Comparison of ENCODE assay signal across 8 mouse cellular contexts in genomic region chr4:141387093-141387784, GRCm38 (mm10). TPM values are rescaled to one million over a fixed set of nuclear protein-coding genes. Genes with fewer than 3 reads are reported as not detected.
A peak's percentile ranks its signal among the peaks of the same experiment; 100 is the strongest.
DNase-seq lines count a peak whose midpoint lies in the region; ATAC-seq and TF ChIP-seq lines count a peak whose summit lies in the region.

No protein-coding gene starts in this region.

- H3K27me3 ChIP-seq in lung, postnatal 0 days (replicated peaks; ENCODE audit: insufficient read depth, low read length), result peaks cover 6% of the 10 kb centered on the region; the same call in 1 of the 2 replicates

- H3K4me2 ChIP-seq in lung, postnatal 0 days (replicated peaks; ENCODE audit: low read depth, low read length), result no peak overlapping the region

- H3K4me3 ChIP-seq in lung, postnatal 0 days (ENCODE audit: low read depth, low read length), result no peak overlapping the region

- no peak overlapping the region for H3K27ac ChIP-seq in lung, postnatal 0 days (ENCODE audit: low read length)

- DNase-seq in CD4-positive helper T cell, adult 2 months (ENCODE audit: low read depth, low spot score), result peak; percentile 62
- DNase-seq in MN1 (ENCODE audit: low spot score), result peak; percentile 78
- peak; percentile 87 to 88 for DNase-seq in cerebellum, postnatal 10 days
- DNase-seq in frontal cortex, postnatal 25 days (ENCODE audit: low spot score in 2 of 2), result peak; percentile 70 to 77
- peak; percentile 83 to 92 for DNase-seq in kidney, postnatal 36 days
- DNase-seq in lung, postnatal 0 days (ENCODE audit: low spot score), result peak; percentile 82
- peak; percentile 81 for DNase-seq in retina, postnatal 1 day
- DNase-seq in urinary bladder, postnatal 25 days (ENCODE audit: low spot score), result peak; percentile 74

- WGBS in lung, postnatal 0 days, result 15% methylated on average over 5 of the region's 5 CpGs

- no peaks in the 10 kb centered on the region for H3K36me3 ChIP-seq in lung, postnatal 0 days (ENCODE audit: insufficient read depth, low read length)

- H3K9me3 ChIP-seq in lung, postnatal 0 days (ENCODE audit: low read length), result no peaks in the 10 kb centered on the region

- peak; percentile 69 for ATAC-seq in lung, postnatal 0 days

- H3K4me1 ChIP-seq in lung, postnatal 0 days (ENCODE audit: insufficient read depth, low read depth, low read length), result peaks cover 6% of the 10 kb centered on the region

- no peak overlapping the region for H3K9ac ChIP-seq in lung, postnatal 0 days (replicated peaks; ENCODE audit: low read depth)

- no peak for TF ChIP-seq EP300 in lung, postnatal 0 days (IDR thresholded peaks at IDR 0.05)

- peak; percentile 85 for TF ChIP-seq CTCF in lung, postnatal 0 days (IDR thresholded peaks at IDR 0.05)

RNA-seq across cellular contexts. Expression of gene Clcnka, which starts 11.3 kb away (rescaled TPM):
- 0.07 and 0.11 TPM in 2 replicates for polyA plus RNA-seq in lung, postnatal 0 days (2015; fragmentation: Nextera tagmentation; extraction: Ambion mirVana)

RNA-seq across cellular contexts. Expression of gene Fam131c, which starts 19.2 kb away (rescaled TPM):
- polyA plus RNA-seq in lung, postnatal 0 days (2015; fragmentation: Nextera tagmentation; extraction: Ambion mirVana), result 0.79 and 0.83 TPM in 2 replicates

RNA-seq across cellular contexts. Expression of gene Clcnkb, which starts 28.6 kb away (rescaled TPM):
- polyA plus RNA-seq in lung, postnatal 0 days (2015; fragmentation: Nextera tagmentation; extraction: Ambion mirVana), result not detected in 2 replicates

RNA-seq across cellular contexts. Expression of gene Hspb7, which starts 33.3 kb away (rescaled TPM):
- polyA plus RNA-seq in lung, postnatal 0 days (2015; fragmentation: Nextera tagmentation; extraction: Ambion mirVana), result 1.9 and 2.3 TPM in 2 replicates

RNA-seq across cellular contexts. Expression of gene Srarp, which starts 48.7 kb away (rescaled TPM):
- not detected in 2 replicates for polyA plus RNA-seq in lung, postnatal 0 days (2015; fragmentation: Nextera tagmentation; extraction: Ambion mirVana)
